10 mouse cellular contexts compared by ENCODE assay signal in the genomic region with DNA sequence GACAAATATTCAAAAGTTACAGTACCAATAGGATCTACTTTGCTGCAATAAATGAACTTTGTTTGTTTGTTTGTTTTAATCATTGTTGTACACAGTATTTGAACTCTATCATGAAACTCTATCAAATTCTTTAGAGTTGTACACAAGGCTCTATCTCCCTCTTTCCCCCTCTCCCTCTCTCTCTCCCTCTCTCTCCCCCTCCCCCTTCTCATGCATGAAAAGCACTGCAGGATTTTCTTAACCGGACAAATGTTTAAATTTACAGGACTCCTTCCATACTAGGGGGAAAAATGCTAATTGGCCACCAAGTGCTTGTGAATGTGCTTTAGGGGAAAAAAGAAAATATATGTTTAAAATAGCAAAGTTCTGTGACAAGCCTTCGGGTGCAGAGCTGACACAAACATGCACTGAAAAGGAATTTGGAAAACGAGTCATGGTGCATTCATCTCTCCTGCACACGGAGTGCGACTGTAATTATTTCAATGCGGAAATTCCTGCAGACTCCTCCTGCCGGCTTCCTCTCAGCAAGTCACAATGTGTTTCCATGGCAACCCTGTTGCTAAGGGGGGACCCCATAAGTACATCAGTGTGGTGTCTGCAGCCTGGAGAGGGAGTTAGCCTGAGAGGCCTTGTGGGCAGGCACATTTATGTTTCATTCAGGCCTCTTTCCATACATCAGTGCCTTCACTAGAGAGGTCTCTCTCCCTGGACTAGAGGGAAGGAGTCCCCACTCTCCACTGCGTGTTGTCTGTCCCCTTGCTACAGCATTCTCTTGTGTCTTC. TPM values are rescaled to one million over a fixed set of nuclear protein-coding genes. Genes with fewer than 3 reads are reported as not detected.
DNase-seq lines count a peak whose midpoint lies in the region; ATAC-seq lines count a peak whose summit lies in the region.
"Had no signal": no experiment of that assay in that cellular context is flagged by ENCODE, and none has a peak within 500 bp of the region (broad histone marks: within the 10 kb centered on the region; RNA-seq: fewer than 3 reads in every experiment).

No protein-coding gene starts in this region.

- peak; percentile 30 for DNase-seq in ES-CJ7 (ENCODE audit: low read depth, low spot score)
- DNase-seq in embryo, embryonic 11 days: peak; percentile 94
- DNase-seq in hindbrain, embryonic 11.5 days (ENCODE audit: low spot score): peak; percentile 89
- no peak for DNase-seq in ovary, postnatal 36 days (ENCODE audit: low spot score)
- DNase-seq in yolk sac, embryonic 10.5 days (ENCODE audit: low spot score): no peak

- H3K27me3 ChIP-seq in hindbrain, embryonic 11.5 days (ENCODE audit: control insufficient read depth, insufficient read depth, low read length): no peaks in the 10 kb centered on the region
- 0 out of 2 replicates have a peak, but pooled peaks cover 4% of the 10 kb centered on the region for H3K27me3 ChIP-seq in midbrain, embryonic 13.5 days
- H3K27me3 ChIP-seq in intestine, embryonic 16.5 days (replicated peaks; ENCODE audit: control insufficient read depth, insufficient read depth, low read length): no peaks in the 10 kb centered on the region
- H3K27me3 ChIP-seq in intestine, embryonic 15.5 days (replicated peaks): 0 out of 2 replicates have a peak, but pooled peaks cover 2% of the 10 kb centered on the region

- 0 out of 2 replicates have a peak overlapping the region, but pooled peaks have one; percentile 8 for H3K9ac ChIP-seq in hindbrain, embryonic 11.5 days (ENCODE audit: low read depth, low read length)
- H3K9ac ChIP-seq in midbrain, embryonic 13.5 days (replicated peaks): no peak overlapping the region
- no peak overlapping the region for H3K9ac ChIP-seq in intestine, embryonic 16.5 days (ENCODE audit: low read depth, low read length)
- H3K9ac ChIP-seq in intestine, embryonic 15.5 days: no peak overlapping the region

- peak; percentile 94 for ATAC-seq in hindbrain, embryonic 11.5 days (ENCODE audit: low FRiP score)
- ATAC-seq in midbrain, embryonic 13.5 days: peak; percentile 97
- no peak for ATAC-seq in intestine, embryonic 16.5 days
- ATAC-seq in intestine, embryonic 15.5 days: no peak

- H3K4me3 ChIP-seq in hindbrain, embryonic 11.5 days (ENCODE audit: low read depth, low read length): no peak overlapping the region
- peak overlapping the region; percentile 18 for H3K4me3 ChIP-seq in midbrain, embryonic 13.5 days (replicated peaks)
- H3K4me3 ChIP-seq in intestine, embryonic 16.5 days (ENCODE audit: low read length): no peak overlapping the region
- H3K4me3 ChIP-seq in intestine, embryonic 15.5 days (replicated peaks): no peak overlapping the region
- H3K4me3 ChIP-seq: erythroblast, embryonic 14.5 days had no signal

- no peaks in the 10 kb centered on the region for H3K36me3 ChIP-seq in hindbrain, embryonic 11.5 days (ENCODE audit: control insufficient read depth, insufficient read depth, low read length)
- no peaks in the 10 kb centered on the region for H3K36me3 ChIP-seq in midbrain, embryonic 13.5 days
- H3K36me3 ChIP-seq in intestine, embryonic 16.5 days (ENCODE audit: control insufficient read depth, insufficient read depth, low read length): no peaks in the 10 kb centered on the region
- H3K36me3 ChIP-seq in intestine, embryonic 15.5 days: no peaks in the 10 kb centered on the region

- H3K27ac ChIP-seq in hindbrain, embryonic 11.5 days (ENCODE audit: low read depth, low read length): peak overlapping the region; percentile 52
- H3K27ac ChIP-seq in midbrain, embryonic 13.5 days: peak overlapping the region; percentile 80
- H3K27ac ChIP-seq in intestine, embryonic 16.5 days (ENCODE audit: low read length): no peak overlapping the region
- H3K27ac ChIP-seq in intestine, embryonic 15.5 days: no peak overlapping the region

- H3K4me2 ChIP-seq in hindbrain, embryonic 11.5 days (replicated peaks; ENCODE audit: low read depth, low read length): no peak overlapping the region
- peak overlapping the region; percentile 47 for H3K4me2 ChIP-seq in midbrain, embryonic 13.5 days (replicated peaks)
- no peak overlapping the region for H3K4me2 ChIP-seq in intestine, embryonic 16.5 days (ENCODE audit: low read depth, low read length)
- H3K4me2 ChIP-seq in intestine, embryonic 15.5 days (replicated peaks): no peak overlapping the region

- peaks cover 5% of the 10 kb centered on the region; the same call in 1 of the 2 replicates for H3K4me1 ChIP-seq in hindbrain, embryonic 11.5 days (replicated peaks; ENCODE audit: control insufficient read depth, insufficient read depth, low read length)
- peaks cover 22% of the 10 kb centered on the region for H3K4me1 ChIP-seq in midbrain, embryonic 13.5 days (replicated peaks)
- no peaks in the 10 kb centered on the region for H3K4me1 ChIP-seq in intestine, embryonic 16.5 days (ENCODE audit: control insufficient read depth, insufficient read depth, low read length)
- H3K4me1 ChIP-seq in intestine, embryonic 15.5 days (replicated peaks): 0 out of 2 replicates have a peak, but pooled peaks cover 3% of the 10 kb centered on the region

- 7% methylated on average over 8 of the region's 8 CpGs for WGBS in hindbrain, embryonic 11.5 days
- WGBS in midbrain, embryonic 13.5 days: 4% methylated on average over 8 of the region's 8 CpGs
- 20% methylated on average over 8 of the region's 8 CpGs for WGBS in intestine, embryonic 16.5 days
- 15% methylated on average over 8 of the region's 8 CpGs for WGBS in intestine, embryonic 15.5 days

- no peaks in the 10 kb centered on the region for H3K9me3 ChIP-seq in hindbrain, embryonic 11.5 days (ENCODE audit: control insufficient read depth, low read length)
- no peaks in the 10 kb centered on the region for H3K9me3 ChIP-seq in midbrain, embryonic 13.5 days
- no peaks in the 10 kb centered on the region for H3K9me3 ChIP-seq in intestine, embryonic 16.5 days (ENCODE audit: control insufficient read depth, low read length)
- no peaks in the 10 kb centered on the region for H3K9me3 ChIP-seq in intestine, embryonic 15.5 days

RNA-seq across cellular contexts. Expression of a gene that starts 11.2 kb away (rescaled TPM):
- 3.4 and 5.6 TPM in 2 replicates for polyA plus RNA-seq in hindbrain, embryonic 11.5 days (2014; fragmentation: Nextera tagmentation; extraction: Ambion mirVana)
- polyA plus RNA-seq in midbrain, embryonic 13.5 days (2015; fragmentation: Nextera tagmentation; extraction: Ambion mirVana): 3.2 and 4.1 TPM in 2 replicates
- polyA plus RNA-seq in intestine, embryonic 16.5 days (2015; fragmentation: Nextera tagmentation; extraction: Ambion mirVana): 0.07 and 0.16 TPM in 2 replicates
- polyA plus RNA-seq in intestine, embryonic 15.5 days (2015; fragmentation: Nextera tagmentation; extraction: Ambion mirVana): 0.28 and 0.34 TPM in 2 replicates
- polyA plus RNA-seq: erythroblast, embryonic 14.5 days; liver, adult 2 months had no signal

Comparison
In these comparisons a context has a peak if more than half of its experiments do, and no peak if none do; other contexts are left out.
1. DNase-seq: peak in ES-CJ7 (single experiment), embryo, embryonic 11 days (single experiment) and hindbrain, embryonic 11.5 days (single experiment); none in ovary, postnatal 36 days (single experiment) and yolk sac, embryonic 10.5 days (single experiment).
2. ATAC-seq: peak in hindbrain, embryonic 11.5 days (single experiment) and midbrain, embryonic 13.5 days (single experiment); none in intestine, embryonic 16.5 days (single experiment) and intestine, embryonic 15.5 days (single experiment).
3. H3K27ac ChIP-seq: peak in hindbrain, embryonic 11.5 days (single experiment) and midbrain, embryonic 13.5 days (single experiment); none in intestine, embryonic 16.5 days (single experiment) and intestine, embryonic 15.5 days (single experiment).